Mouse (Mus musculus): Measurements from ENCODE around the gene March6. TPM values are rescaled to one million over a fixed set of nuclear protein-coding genes. Genes with fewer than 3 reads are reported as not detected.

The March6 gene
- polyA plus RNA-seq, 1 experiment from 2014 or later: 15.4 TPM

DNA sequence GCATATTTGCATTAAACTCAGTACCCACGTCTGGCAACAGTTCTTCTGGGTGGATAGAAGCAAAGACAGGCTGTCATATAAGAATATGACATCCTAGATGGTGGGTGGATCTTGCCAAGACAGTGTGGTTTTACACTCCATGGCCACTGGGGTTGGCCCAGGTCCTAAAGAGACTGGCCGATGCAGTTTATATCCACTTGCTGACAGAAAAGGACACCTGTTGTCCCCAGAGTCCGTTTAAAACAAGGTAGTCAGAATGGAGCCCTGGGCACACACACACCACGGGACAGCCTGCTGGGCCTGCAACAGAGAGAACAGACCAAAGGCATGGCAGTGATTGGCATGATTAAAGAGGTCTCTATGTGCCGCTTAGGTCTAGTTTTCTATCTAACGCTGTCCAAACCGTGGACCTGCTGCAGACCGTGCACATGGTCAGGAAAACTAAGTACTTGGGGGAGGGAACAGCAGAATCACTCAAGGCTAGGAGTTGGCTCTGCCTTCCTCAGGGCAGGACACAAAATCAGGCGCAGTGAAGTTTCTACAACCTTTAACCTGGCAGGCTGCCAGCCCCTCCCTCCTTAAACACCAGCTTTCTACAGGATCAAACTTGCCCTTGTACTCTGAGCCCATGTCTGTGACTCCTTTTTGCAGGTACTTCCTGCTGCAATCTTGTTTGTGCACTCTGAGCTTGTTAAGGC, 38.6 kb upstream of the March6 start:
- Histone ChIP-seq H3K27me3 (replicated peaks; ENCODE audit: control insufficient read depth, insufficient read depth, low read length) (no peaks in the 10 kb centered on the region), H3K27ac (ENCODE audit: low read depth, low read length) (peak overlapping the region; percentile 73), H3K4me1 (replicated peaks; ENCODE audit: control insufficient read depth, insufficient read depth, low read length) (peaks cover 6% of the 10 kb centered on the region), H3K4me2 (replicated peaks; ENCODE audit: low read depth) (peak overlapping the region; percentile 50), H3K4me3 (ENCODE audit: low read depth, low read length) (peak overlapping the region; percentile 11; the same call in 1 of the 2 replicates), H3K9ac (ENCODE audit: low read depth, low read length) (no peak overlapping the region), H3K9me3 (ENCODE audit: control insufficient read depth) (no peaks in the 10 kb centered on the region), H3K36me3 (ENCODE audit: control insufficient read depth, insufficient read depth) (0 out of 2 replicates have a peak, but pooled peaks cover 3% of the 10 kb centered on the region)
- WGBS: 28% methylated on average over 9 of the region's 9 CpGs
- TF ChIP-seq CTCF (IDR thresholded peaks at IDR 0.05; ENCODE audit: low read depth): no peak
- ATAC-seq: peak; percentile 83

DNA sequence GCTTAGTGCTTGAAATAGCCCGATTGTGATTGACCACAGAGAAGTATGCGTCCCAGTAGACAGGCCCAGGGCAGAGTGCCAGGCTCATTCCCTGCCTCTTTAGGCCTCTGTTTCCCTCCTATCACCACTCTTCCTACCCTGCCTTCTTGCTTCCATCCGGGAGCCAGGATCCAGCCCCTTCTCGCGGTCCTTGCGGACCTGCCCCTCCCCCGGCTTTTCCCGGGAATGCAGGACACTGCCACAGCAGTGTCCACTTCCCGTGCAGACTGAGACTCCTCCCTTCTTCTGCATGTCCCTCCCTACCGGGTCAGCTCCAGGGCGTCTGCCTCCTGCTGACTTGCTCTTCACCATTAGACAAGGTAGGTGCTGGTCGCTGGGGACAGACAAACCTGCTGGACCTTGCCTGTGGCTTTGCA, 37.7 kb upstream of the March6 start:
- peak; percentile 21 for TF ChIP-seq CTCF (IDR thresholded peaks at IDR 0.05; ENCODE audit: low read depth)
- peak overlapping the region; percentile 11; the same call in 1 of the 2 replicates for H3K4me3 ChIP-seq (ENCODE audit: low read depth, low read length)
- 12% methylated on average over 12 of the region's 12 CpGs for WGBS
- ATAC-seq: peak; percentile 63
- peak overlapping the region; percentile 50 for H3K4me2 ChIP-seq (replicated peaks; ENCODE audit: low read depth)
- H3K4me1 ChIP-seq (replicated peaks; ENCODE audit: control insufficient read depth, insufficient read depth, low read length): peaks cover 6% of the 10 kb centered on the region
- H3K27me3 ChIP-seq (replicated peaks; ENCODE audit: control insufficient read depth, insufficient read depth, low read length): no peaks in the 10 kb centered on the region
- peak overlapping the region; percentile 43 for H3K27ac ChIP-seq (ENCODE audit: low read depth, low read length)
- H3K36me3 ChIP-seq (ENCODE audit: control insufficient read depth, insufficient read depth): 0 out of 2 replicates have a peak, but pooled peaks cover 3% of the 10 kb centered on the region
- H3K9ac ChIP-seq (ENCODE audit: low read depth, low read length): peak overlapping the region; percentile 5; the same call in 1 of the 2 replicates
- H3K9me3 ChIP-seq (ENCODE audit: control insufficient read depth): no peaks in the 10 kb centered on the region

- WGBS: 65% methylated on average over 7 of the region's 7 CpGs
- no peak overlapping the region; the same call in none of the 2 replicates for H3K4me2 ChIP-seq (replicated peaks; ENCODE audit: low read depth)
- no peak overlapping the region for H3K4me3 ChIP-seq (ENCODE audit: low read depth, low read length)
- no peak for ATAC-seq
- peaks cover 6% of the 10 kb centered on the region for H3K4me1 ChIP-seq (replicated peaks; ENCODE audit: control insufficient read depth, insufficient read depth, low read length)
- H3K36me3 ChIP-seq (ENCODE audit: control insufficient read depth, insufficient read depth): 0 out of 2 replicates have a peak, but pooled peaks cover 3% of the 10 kb centered on the region
- H3K9ac ChIP-seq (ENCODE audit: low read depth, low read length): no peak overlapping the region
- H3K27me3 ChIP-seq (replicated peaks; ENCODE audit: control insufficient read depth, insufficient read depth, low read length): no peaks in the 10 kb centered on the region
- no peak overlapping the region for H3K27ac ChIP-seq (ENCODE audit: low read depth, low read length)
- TF ChIP-seq CTCF (IDR thresholded peaks at IDR 0.05; ENCODE audit: low read depth): no peak
- no peaks in the 10 kb centered on the region for H3K9me3 ChIP-seq (ENCODE audit: control insufficient read depth)
Measured at GRCm38 (mm10) chr15:31567431-31567830, 36.6 kb upstream of the March6 start.

GRCm38 (mm10) chr15:31565786-31566185, 34.9 kb upstream of the March6 start:
- Histone ChIP-seq H3K27ac (ENCODE audit: low read depth, low read length) (no peak overlapping the region), H3K4me1 (replicated peaks; ENCODE audit: control insufficient read depth, insufficient read depth, low read length) (no peaks in the 10 kb centered on the region; the same call in none of the 2 replicates), H3K27me3 (replicated peaks; ENCODE audit: control insufficient read depth, insufficient read depth, low read length) (no peaks in the 10 kb centered on the region), H3K4me2 (replicated peaks; ENCODE audit: low read depth) (no peak overlapping the region), H3K4me3 (ENCODE audit: low read depth, low read length) (no peak overlapping the region), H3K9me3 (ENCODE audit: control insufficient read depth) (no peaks in the 10 kb centered on the region), H3K36me3 (ENCODE audit: control insufficient read depth, insufficient read depth) (no peaks in the 10 kb centered on the region), H3K9ac (ENCODE audit: low read depth, low read length) (no peak overlapping the region)
- no peak for ATAC-seq
- TF ChIP-seq CTCF (IDR thresholded peaks at IDR 0.05; ENCODE audit: low read depth): no peak
- WGBS: 76% methylated on average over 1 of the region's 1 CpGs

- peak within 1 kb of the TSS; percentile 60 for H3K27ac ChIP-seq (ENCODE audit: low read depth, low read length)
- no peak for TF ChIP-seq CTCF (IDR thresholded peaks at IDR 0.05; ENCODE audit: low read depth)
- 54% methylated on average over 5 of the region's 5 CpGs for WGBS
- H3K4me2 ChIP-seq (replicated peaks; ENCODE audit: low read depth): peak within 1 kb of the TSS; percentile 60; the same call in 1 of the 2 replicates
- no peaks in the 10 kb centered on the region for H3K36me3 ChIP-seq (ENCODE audit: control insufficient read depth, insufficient read depth)
- H3K9ac ChIP-seq (ENCODE audit: low read depth, low read length): no peak within 1 kb of the TSS
- ATAC-seq: no peak
- H3K4me3 ChIP-seq (ENCODE audit: low read depth, low read length): no peak within 1 kb of the TSS
- H3K4me1 ChIP-seq (replicated peaks; ENCODE audit: control insufficient read depth, insufficient read depth, low read length): no peaks in the 10 kb centered on the region; the same call in none of the 2 replicates
- H3K9me3 ChIP-seq (ENCODE audit: control insufficient read depth): no peaks in the 10 kb centered on the region
- H3K27me3 ChIP-seq (replicated peaks; ENCODE audit: control insufficient read depth, insufficient read depth, low read length): no peaks in the 10 kb centered on the region
Measured at GRCm38 (mm10) chr15:31565184-31565583, 34.3 kb upstream of the March6 start, which contains the start of gene Cmbl. Gene Cmbl (plus strand): TSS chr15:31565389.

Measured in intestine, postnatal 0 days (tissue).